Mouse (Mus musculus) small intestine, adult 2 months (tissue): ENCODE measurements at regions not wholly inside any gene's neighbourhood (a gene's known extent, or its start where the extent isn't known, plus 50 kb on each side); places are given as distances from the start of the nearest gene placed in this dataset.

Experiments
- CTCF ChIP-seq: fragments of 200-500 bp; IDR thresholded peaks from 2 replicates; pipeline ENCODE4 v1.5.1; 2012; ENCODE audit warnings: low read depth, mild to moderate bottlenecking, control low read depth, inconsistent platforms, low read length, moderate library complexity, mixed read lengths; ENCODE audit not compliant: insufficient replicate concordance, insufficient read length; ENCODE audit errors: extremely low read depth
- POLR2A ChIP-seq: fragments of 200-500 bp; IDR thresholded peaks from 2 replicates; pipeline ENCODE4 v1.6.1; 2012; ENCODE audit warnings: low read depth, mild to moderate bottlenecking, control low read depth, inconsistent platforms, low read length, moderate library complexity

DNA sequence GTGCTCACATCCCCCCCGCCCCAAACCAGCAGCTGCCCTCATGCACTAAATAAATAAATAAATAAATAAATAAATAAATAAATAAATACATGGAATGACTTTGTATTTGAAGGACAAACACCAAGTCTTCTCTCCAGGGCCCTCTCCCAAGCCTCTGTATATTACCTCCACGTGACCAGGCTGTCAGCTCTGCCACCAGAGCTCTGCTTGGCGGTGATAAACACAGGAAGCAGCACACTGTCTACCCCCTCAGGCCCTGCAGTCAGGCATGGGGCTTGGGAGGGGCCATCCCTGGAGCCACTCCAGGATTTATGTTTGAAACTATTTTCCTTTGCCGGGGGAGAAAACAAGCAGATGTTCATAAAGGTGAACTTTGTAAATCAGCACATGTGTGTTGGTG is 125.6 kb downstream of the Cct6b start:
- TF ChIP-seq CTCF (no peak), POLR2A (no peak)
